Mouse (Mus musculus) yolk sac, embryonic 10.5 days (tissue): ENCODE measurements around the gene Zcchc18.
A peak's percentile ranks its signal among the peaks of the same experiment; 100 is the strongest.
"Not testable (repeated sequence)": the region's sequence is repeated elsewhere in the genome, so short reads cannot be mapped to it uniquely, and the experiment has no call there.

Experiments
- DNase-seq: peaks from one replicate; pipeline ENCODE4 v3.0.0-alpha.2; 2017; ENCODE audit warnings: low spot score

The Zcchc18 gene

GRCm38 (mm10) chrX:136992978-136993547 is at the start of gene Zcchc18:
TSS of gene Zcchc18 (plus strand) at chrX:136993155.
- peak; percentile 40 for DNase-seq

- peak; percentile 71 for DNase-seq
These were observed 35.2 kb upstream of the Zcchc18 start for GRCm38 (mm10) chrX:136957583-136958279.

DNA sequence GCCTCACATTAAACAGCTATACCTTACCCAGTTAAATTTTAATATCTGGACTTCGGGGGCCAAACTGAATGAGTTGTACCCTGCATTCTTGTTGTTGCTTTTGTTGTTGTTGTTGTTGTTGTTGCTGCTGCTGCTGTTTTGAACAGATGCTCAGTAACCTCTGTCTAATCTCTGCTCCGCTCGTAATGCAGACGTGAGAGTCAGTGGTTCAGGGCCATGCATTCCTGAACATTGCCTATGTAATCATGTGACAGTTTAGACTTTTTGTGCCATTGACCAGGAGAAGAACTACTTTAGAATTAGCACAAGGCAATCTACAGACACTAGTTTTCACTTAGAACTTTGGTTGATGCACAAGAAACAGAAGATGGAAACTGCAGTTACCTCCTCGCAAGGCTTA is 34.7 kb upstream of the Zcchc18 start:
- DNase-seq, result not testable (repeated sequence)

DNA sequence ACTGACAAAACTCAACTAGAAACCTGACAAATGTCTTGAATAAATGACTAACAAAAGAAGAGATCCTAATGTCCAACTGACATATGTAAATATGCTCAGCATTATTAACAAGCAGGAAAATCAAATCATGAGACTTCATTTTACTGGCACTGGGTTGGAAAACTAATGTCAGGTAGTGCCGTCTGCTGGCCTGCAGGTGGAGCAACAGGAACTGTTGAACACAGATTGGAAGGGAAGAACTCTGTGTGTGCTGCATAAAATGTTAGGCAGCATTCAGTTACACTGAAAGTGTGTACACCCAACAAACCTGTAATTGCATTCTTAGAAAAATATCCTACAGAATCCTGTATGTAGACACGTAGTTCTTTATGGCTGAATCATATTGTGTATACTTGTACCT is 33.3 kb upstream of the Zcchc18 start:
- DNase-seq, result no peak

DNA sequence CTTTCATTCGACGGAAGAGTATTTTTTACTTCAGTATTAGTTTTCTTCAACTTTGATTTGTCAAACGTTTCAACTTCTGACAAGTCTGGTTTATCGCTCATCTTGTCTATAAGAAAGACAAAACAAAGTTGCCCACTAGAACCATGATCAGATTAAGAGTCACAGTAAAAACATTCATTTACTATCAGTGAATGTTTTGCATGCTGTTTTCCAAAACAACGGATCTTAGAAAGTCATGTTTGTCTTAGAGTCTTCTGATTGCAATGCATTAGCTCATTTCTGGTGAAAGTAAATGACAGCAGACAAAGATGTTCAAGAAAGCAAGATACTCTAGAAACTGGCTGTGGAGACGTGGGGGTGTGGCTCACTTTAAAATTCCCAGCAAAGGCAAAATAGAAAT is 17.6 kb upstream of the Zcchc18 start, which contains the start of gene Tmsb15b2:
Gene Tmsb15b2, minus strand, starts transcription at position 101 of the 400 bp plus-strand sequence.
- DNase-seq, result not testable (repeated sequence)

DNA sequence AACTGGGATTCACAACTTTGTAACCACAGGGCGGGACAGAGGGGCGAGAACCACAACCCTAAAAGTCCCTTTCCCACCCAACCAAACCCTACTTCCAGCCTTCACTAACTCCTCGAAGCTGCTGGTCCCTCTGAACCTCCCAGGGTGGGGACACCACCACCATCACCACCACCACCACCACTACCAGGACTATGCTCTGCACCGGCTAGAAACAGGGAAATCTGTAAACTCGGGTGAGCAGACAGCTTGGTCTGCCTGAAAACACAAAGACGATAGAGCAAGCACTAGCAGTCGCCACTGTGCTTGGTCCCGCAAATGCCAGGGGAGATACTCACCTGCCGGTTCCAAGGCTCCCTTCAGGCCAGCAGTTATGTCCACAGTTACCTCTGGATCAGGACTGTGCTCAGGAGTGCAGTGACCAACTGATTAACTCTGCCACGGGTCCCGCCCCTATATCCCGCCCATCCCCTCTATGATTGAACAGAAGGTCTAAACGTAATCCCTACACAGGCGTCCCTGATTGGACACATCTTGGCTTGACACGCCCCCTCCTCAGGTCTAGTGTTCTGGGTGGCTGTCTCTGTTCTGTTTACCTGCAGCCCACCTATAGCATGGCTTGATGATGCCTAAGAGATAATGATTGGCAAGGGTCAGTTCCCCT is 16.4 kb upstream of the Zcchc18 start, which contains the start of the genes Tmsb15l and Tmsb15b1:
Gene Tmsb15l, minus strand, starts transcription at position 446 of the 661 bp plus-strand sequence.
Gene Tmsb15b1, minus strand, starts transcription at position 451 of the 661 bp plus-strand sequence.
- peak; percentile 83 for DNase-seq

- DNase-seq, result no peak
These were observed 14.3 kb upstream of the Zcchc18 start for GRCm38 (mm10) chrX:136978616-136979015.

GRCm38 (mm10) chrX:136986039-136986438 is 6.9 kb upstream of the Zcchc18 start:
- DNase-seq, result no peak

DNA sequence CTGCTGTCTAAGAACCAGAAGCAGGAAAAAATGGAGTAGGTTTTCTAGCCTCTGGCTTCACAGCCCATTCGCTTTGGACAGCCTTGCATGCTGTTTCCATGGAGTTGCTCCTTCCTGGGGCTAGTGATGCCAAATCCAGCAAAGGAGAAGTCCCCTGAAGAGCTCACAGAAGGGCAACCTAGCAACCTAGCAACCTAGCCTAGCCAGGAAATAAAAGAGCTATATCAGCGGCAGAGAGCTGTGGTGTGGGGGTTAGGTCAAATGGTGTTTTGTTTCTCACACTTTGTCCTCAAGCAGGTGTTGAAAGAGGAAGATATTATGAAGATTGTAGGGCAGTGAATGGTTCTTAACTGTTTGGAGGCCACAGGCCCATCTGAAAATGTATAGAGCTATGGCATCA is 1.7 kb upstream of the Zcchc18 start:
- no peak for DNase-seq

GRCm38 (mm10) chrX:136992191-136992965 is 577 bp upstream of the Zcchc18 start:
- no peak for DNase-seq

GRCm38 (mm10) chrX:136993641-136994040 is 686 bp downstream of the Zcchc18 start:
- no peak for DNase-seq

- no peak for DNase-seq
These were observed 3.3 kb downstream of the Zcchc18 start for GRCm38 (mm10) chrX:136996256-136996655.

DNA sequence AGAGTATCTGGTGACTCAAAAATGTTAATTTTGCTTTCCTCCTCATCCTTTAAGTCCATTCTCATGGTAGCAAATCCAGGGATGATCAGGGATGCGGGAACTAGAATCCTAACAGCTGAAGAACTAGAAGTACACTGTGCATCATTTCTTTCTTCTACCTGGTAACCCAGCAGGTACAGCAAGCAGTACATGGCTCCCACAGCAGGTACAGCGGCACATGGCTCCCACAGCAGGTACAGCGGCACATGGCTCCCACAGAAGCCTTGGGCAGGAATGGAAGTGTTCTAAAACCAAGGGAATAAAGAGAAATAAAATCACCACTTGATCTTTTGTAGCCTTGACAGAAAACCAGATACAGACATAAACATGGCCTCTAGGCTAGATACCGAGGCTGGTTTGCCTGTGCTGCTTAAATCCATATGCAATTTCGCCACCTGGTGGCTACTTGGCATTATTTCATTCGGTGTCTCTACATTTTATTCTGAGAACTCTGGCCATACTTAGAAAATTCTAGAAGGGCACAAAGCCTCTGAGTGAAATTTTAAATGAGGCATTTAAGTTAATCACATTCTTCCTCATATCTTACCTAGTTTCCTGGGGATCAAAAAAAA is 22.2 kb downstream of the Zcchc18 start:
- peak; percentile 17 for DNase-seq

- DNase-seq, result no peak
These were observed 24.7 kb downstream of the Zcchc18 start for GRCm38 (mm10) chrX:137017668-137018067.

DNA sequence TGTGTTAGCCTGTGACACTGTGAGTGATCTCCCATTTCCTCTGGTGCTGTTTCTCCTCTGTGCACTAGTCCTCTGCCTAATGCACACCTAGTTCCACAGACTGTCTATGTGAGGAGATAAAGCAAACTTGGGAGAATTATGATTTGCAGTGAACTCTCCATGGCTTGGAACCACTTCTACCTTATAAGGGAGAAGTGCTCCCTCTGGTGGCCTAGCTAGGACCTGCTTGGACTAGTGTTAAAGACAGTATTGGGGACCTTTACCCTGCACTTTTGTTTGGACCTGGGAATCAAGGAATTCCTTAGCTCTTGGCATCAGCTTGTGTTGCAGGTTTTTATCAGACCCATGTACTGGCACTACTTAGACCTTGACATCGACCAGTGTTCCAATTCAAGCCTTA is 26.4 kb downstream of the Zcchc18 start:
- DNase-seq, result peak; percentile 9

DNA sequence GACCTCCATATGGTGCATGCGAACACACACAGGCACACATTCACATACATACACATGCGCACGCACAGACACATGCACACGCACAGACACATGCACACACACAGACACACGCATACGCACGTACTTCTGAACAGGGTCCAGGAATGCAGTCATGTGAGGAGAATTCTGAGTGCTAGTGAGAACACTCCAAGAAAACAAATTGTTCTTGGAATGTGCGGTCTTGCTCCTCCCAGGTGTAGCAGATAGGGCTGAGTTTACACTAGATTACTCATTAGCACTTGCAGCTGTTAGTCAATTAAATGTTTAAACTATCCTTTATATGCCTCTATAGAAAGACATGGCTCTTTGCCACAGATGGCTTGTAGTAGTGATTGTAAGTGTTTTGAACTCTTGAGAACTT is 38.0 kb downstream of the Zcchc18 start:
- DNase-seq, result peak; percentile 29

- no peak for DNase-seq
These were observed 38.8 kb downstream of the Zcchc18 start for GRCm38 (mm10) chrX:137031726-137032125.

- peak; percentile 7 for DNase-seq
These were observed 41.4 kb downstream of the Zcchc18 start for GRCm38 (mm10) chrX:137034322-137034721.

DNA sequence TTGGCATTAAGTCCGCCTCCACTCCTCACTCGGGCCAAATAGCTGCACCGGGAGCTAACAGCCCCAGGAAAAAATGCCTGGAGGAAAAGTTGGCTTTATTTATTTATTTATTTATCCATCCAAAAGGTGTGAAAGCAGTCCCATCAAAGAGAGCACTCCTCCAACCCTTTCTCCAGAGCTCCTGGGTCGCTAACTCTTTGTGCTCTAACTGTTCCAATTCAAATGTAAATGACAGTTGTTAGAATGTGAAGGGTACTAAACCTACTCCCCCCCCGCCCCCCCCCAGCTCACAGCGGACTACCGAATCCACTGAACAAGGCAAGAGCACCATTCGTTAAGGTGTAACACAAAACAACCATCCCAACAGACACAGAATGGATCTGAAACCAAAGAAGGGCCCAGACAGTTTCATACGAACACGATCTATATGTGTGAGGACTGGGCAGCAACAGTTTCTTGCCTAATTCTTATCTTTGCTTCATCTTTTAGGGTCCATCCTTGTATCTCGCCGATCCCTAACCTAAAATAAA is 44.6 kb downstream of the Zcchc18 start:
- DNase-seq, result no peak

GRCm38 (mm10) chrX:137038000-137038483 is 45.1 kb downstream of the Zcchc18 start, which contains the start of gene Slc25a53:
TSS of gene Slc25a53 (minus strand) at chrX:137038302.
- DNase-seq, result peak; percentile 87

DNA sequence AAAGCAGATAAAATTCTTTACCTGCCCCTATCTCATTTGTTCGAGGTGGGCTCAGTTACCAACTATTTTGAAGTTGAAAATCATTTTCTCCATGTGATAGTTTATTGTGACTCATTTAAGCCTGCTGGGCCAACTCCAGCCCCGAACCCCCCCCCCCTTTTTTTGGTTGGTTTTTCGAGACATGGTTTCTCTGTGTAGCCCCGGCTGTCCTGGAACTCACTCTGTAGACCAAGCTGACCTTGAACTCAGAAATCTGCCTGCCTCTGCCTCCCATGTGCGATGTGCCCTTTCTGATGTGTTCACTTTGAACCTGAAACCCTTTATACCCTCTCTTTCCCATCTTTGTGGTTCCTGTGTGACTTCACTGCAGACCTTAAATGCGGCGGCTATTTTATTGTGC is 45.5 kb downstream of the Zcchc18 start:
- no peak for DNase-seq
